Mouse (Mus musculus): ENCODE measurements at regions not wholly inside any gene's neighbourhood (a gene's known extent, or its start where the extent isn't known, plus 50 kb on each side); places are given as distances from the start of the nearest gene placed in this dataset.
A peak's percentile ranks its signal among the peaks of the same experiment; 100 is the strongest.

DNA sequence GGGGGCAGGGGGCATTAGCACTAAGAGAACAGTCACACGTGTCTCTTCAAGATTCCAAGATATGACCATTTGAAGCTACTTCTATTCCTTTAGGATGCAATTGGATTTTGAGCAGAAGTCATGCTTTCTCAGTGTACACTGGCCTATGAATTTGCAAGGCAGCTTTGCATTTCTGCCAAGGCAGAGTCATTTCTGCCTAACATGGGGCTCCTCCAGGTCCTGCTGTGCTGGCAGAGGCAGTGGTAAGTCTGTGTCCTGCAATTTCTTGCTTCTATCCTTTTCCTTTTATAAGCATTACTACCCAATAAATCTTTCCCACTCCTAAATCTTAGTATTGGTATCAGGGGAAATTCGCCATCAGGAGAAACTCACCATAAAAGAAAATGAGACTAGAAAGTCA lies 56.0 kb upstream of the Ostn start:
- Histone ChIP-seq H3K36me3 (ENCODE audit: insufficient read depth, low read length) (no peaks in the 10 kb centered on the region), H3K9me3 (ENCODE audit: low read length) (no peaks in the 10 kb centered on the region), H3K4me2 (ENCODE audit: low read depth, low read length) (no peak overlapping the region), H3K27ac (no peak overlapping the region), H3K4me3 (ENCODE audit: low read length) (no peak overlapping the region), H3K4me1 (ENCODE audit: insufficient read depth, low read length) (no peaks in the 10 kb centered on the region), H3K9ac (replicated peaks; ENCODE audit: low read length) (no peak overlapping the region), H3K27me3 (ENCODE audit: insufficient read depth, low read length) (no peaks in the 10 kb centered on the region)
- ATAC-seq (no peak), DNase-seq (ENCODE audit: low spot score) (peak; percentile 3)
- no peak for TF ChIP-seq CTCF (IDR thresholded peaks at IDR 0.05; ENCODE audit: low read depth)
- 81% methylated on average over 2 of the region's 2 CpGs for WGBS
